Mouse (Mus musculus) stomach, postnatal 0 days (tissue): ENCODE results near the gene Sema3a.

Experiments used
- CTCF ChIP-seq: IDR thresholded peaks from 2 replicates; pipeline ENCODE4 v1.5.1; 2016; ENCODE audit warnings: antibody characterized with exemption, low read depth, mild to moderate bottlenecking, moderate library complexity
- EP300 ChIP-seq: optimal IDR thresholded peaks from 2 replicates; pipeline ENCODE3; 2016; ENCODE audit warnings: antibody characterized with exemption

DNA sequence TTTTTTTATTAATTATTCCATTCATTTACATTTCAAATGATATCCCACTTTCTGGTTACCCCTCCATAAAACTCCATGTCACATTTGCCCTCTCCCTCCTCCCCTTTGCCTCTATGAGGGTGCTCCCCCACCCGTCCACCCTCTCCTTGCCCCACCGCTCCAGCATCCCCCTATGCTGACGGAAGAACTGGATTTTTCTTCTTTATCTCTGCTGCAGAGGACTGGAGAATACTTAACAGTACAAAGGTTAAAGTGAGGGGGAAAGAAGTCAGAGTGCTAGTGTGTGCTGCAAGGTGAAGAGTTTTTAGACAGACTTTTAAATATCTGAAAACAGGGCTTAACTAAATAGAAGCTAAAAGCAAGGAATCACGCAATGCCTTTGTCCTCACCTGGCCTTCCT lies 391.8 kb downstream of the Sema3a start:
- TF ChIP-seq CTCF (no peak), EP300 (no peak)
